Mouse (Mus musculus): ENCODE measurements around the gene Tgm3. TPM values are rescaled to one million over a fixed set of nuclear protein-coding genes. Genes with fewer than 3 reads are reported as not detected.

Tgm3 gene
- 0.63 and 2.3 TPM in 2 replicates for total RNA-seq (2015; ENCODE audit: low replicate concordance)
- total RNA-seq (2017; ENCODE audit: low replicate concordance): 0.28 TPM in 1 of 2 replicates, not detected in the other

DNA sequence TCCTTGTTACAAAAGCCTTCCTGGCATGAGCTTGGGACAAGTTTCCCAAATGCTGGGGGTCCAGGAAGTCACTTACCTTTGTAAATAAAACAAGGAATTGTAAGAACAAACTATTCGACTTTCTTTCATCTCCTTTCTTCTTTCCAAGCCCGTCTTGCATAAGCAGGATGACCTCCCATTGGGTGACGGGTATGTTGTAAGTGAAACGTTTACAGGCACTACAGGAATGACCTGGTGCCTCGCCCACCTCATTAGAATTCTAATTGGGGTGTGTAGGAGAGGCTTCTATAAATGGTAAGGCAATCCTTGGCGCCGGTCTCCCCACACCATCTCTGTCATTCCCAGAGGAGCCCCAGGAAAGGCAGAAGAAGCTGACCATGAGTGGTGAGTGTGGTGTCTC is at the start of gene Tgm3:
Gene Tgm3, plus strand, starts transcription at position 324 of the 400 bp plus-strand sequence.
- no peak for ATAC-seq (replicated peaks; ENCODE audit: low FRiP score, poor library complexity, severe bottlenecking)

DNA sequence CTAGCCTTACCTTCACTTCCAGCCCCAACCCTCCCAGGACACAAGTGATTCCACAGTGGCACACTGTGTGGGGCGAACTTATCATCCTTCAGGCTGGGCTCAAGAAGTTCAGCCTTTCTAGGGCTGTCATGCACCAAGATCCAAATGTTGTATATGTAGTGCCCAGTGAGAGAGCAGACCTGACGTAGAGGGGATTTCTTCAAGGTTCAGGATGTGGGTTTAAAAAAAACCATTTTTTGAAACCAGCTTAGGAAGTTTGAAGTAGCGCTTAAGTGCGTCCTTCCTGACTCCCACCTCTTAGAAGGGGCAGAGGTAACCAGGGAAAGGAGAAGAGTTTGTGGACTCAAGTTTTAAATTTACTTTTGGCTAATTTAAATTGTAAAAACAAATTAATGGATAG is 31.5 kb upstream of the Tgm3 start:
- ATAC-seq (replicated peaks; ENCODE audit: low FRiP score, poor library complexity, severe bottlenecking): no peak

DNA sequence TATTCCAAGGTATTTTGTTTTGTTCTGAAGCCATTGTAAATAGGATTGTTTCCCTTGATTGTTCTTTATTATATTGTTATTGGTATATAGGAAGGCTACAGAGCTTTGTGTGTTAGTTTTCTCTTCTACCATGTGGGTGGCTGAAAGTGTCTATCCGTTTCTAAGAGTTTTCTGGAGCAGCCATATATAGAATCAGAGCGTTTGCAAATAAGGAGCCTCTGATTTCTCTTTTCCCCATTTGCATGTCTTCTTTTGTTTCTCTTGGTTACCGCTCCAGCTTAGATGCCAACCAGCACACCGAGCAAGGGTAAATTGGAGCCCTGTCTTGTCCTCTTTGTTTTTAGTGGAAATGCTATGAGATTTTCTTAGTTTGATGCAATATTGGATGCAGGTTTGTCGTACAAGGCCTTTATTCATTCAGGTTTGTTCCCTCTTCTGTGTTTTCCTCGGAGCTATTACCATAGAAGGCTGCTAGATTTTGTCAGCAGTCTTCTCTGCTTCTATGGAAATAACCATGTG is 24.6 kb upstream of the Tgm3 start:
- ATAC-seq (replicated peaks; ENCODE audit: low FRiP score, poor library complexity, severe bottlenecking): no peak

DNA sequence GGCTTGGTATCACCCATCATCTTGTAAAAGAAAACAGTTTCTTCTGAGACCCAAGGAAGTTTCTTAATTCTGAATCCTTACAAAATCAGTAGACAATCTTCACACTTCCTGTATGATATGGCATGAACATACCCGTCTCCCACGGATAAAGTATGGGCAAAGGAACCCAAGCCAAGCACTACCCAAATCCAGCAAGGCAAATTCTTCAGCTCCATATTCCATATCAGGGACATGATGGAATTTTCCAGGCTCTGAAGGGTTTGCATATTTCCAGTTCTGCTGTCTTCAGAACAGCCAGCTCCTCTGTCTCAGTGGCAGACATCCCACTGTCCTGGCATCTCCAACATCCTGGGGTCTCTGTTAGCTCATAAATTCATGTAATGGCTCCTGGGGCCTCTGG is 22.5 kb upstream of the Tgm3 start:
- no peak for ATAC-seq (replicated peaks; ENCODE audit: low FRiP score, poor library complexity, severe bottlenecking)

DNA sequence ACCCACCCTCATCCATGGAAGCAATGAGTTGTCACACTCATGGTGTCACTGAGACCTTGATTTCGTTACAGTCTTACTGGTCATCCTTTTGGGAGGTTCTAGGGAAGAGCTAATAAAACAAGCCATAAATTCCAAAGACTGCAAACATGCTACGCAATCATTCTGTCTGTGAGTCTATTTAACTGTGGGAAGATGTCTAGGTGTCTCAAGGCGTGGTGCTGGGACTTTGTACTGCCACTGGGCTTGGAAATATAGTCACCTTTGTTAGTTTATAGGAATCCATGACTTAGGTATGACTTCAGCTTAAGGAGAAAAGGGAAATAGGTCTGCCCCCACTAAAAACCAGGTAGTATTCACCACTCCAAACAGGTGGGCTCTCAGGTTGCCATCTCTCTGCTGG is 17.7 kb upstream of the Tgm3 start:
- no peak for ATAC-seq (replicated peaks; ENCODE audit: low FRiP score, poor library complexity, severe bottlenecking)

DNA sequence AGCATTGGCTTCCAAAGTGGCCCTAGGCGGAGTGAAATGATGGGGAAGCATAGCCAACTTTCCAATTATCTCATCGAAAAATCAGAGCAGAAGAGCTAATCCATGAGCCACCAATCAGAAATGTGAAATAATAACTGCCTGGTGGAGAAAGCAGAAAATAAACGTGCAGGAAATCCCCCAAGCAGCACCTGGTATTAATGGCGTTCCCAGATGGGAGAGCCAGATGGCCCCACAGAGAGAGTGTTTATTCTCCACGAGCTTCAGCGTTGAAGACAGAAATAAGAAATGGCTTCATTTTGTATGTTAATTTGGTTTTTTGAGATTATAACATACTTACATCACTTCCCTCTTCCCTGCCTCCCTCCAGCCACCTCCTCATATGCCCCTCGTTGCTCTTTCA is 13.7 kb upstream of the Tgm3 start:
- no peak for ATAC-seq (replicated peaks; ENCODE audit: low FRiP score, poor library complexity, severe bottlenecking)

DNA sequence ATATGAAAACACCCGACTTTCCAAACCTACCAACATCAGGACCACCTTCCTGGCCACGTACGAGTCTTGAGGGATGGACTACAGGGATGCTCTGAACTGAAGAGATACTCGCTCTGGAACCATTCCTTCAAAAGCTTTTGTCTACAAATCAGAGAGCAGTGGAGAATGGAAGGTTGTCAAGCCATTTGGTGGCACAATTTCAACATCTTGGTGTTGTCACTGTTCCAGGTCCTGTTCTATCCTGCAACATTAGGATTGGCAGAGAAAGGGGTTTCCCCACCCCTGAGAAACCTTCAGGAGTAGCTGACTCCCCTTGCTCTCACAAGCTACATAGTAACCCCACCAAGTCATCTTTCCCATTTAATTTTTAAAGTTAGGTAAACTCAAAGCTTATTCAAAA is 12.9 kb upstream of the Tgm3 start:
- ATAC-seq (replicated peaks; ENCODE audit: low FRiP score, poor library complexity, severe bottlenecking): no peak

DNA sequence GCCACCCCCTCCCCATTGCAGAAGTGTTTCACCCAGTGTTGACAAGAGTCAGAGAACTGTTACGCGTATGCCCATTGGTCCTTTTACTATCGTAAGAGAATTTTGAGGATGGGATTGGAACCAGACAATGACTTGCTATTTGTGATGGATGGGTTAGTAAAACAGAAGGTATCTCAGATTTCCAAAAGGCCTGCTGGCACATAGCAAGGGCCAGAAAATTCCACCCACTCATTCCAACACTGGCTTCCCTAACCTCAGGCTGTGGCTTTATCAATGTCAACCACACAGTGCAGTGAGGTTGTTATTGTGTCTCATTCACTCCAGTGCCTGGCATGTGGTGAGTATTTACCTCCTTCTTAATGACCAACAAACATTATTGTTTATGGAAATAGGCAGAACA is 11.5 kb upstream of the Tgm3 start:
- no peak for ATAC-seq (replicated peaks; ENCODE audit: low FRiP score, poor library complexity, severe bottlenecking)

DNA sequence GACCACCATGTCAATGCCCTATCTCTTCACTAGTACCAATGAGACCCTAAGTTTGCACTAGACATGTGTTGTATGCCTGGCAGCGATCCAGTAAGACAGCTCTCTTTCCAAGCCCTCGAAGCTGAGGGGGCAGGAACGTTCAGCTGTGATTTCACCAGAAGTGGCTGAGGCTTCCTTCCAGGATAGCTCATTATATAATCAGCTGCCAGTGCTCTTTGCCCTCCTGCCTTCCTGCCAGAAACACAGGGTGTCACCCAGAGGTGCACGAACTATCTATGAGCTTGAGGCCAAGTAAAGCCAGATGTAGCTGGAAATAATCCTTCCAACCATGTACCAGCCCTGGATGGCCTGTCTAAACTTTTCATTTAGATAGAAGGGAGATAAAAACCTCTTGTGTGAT is 8.1 kb upstream of the Tgm3 start:
- no peak for ATAC-seq (replicated peaks; ENCODE audit: low FRiP score, poor library complexity, severe bottlenecking)

DNA sequence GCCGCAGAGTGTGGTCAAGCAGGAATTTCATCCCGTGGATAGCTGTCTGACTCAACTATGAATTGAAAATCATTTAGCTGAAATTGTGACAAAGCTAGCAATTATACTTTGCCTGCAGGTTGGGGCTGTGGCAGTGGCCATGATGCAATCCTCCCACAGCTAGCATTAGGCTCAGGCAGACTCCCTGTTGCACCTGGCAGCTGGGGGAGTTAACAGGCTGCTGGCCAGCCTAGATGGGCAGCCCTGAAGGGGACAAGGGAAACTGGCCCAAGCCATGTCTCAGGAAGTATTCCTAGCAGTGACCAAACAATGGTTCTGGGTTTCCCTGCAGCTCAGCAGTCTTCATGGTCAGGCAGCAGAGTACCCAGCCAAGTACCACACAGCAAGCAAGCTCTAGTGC is 2.8 kb upstream of the Tgm3 start:
- ATAC-seq (replicated peaks; ENCODE audit: low FRiP score, poor library complexity, severe bottlenecking): no peak

DNA sequence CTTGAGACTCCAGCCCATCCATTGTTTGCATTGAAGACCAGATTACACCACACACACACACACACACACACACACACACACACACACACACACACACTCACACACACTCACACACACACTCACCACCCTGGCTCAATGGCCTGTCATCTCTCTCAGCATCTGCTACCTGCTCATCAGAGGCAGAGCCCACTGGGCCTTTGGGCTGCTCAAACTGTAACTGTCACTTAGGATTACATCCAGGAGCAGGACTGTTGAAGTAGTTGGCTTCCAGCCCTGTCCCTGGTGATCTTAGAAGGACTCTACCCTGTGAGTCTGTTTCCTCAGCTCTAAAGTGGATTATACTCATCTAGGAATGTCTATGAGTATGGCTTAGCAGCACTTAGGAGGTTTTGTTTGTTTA is 1.5 kb downstream of the Tgm3 start:
- ATAC-seq (replicated peaks; ENCODE audit: low FRiP score, poor library complexity, severe bottlenecking): no peak

DNA sequence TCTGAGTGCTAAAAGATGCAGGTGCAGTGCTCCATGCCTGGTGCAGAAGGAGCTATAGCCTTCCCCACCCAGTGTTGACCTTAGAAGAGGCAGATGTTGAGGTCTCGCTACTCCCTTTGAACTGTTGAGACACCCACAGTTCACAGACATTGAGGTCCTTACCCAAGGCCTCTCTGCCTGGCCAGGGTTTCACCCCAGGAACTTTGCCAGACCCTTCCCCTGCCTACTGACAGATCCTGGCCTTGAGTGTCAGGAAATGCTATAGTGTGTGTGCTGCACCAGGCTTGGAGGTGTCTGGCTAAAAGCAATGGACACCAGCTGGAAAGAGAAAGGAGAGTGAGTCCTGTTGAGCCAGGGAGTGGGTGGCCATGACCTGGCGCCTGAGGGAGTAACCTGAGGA is 3.0 kb downstream of the Tgm3 start:
- no peak for ATAC-seq (replicated peaks; ENCODE audit: low FRiP score, poor library complexity, severe bottlenecking)

DNA sequence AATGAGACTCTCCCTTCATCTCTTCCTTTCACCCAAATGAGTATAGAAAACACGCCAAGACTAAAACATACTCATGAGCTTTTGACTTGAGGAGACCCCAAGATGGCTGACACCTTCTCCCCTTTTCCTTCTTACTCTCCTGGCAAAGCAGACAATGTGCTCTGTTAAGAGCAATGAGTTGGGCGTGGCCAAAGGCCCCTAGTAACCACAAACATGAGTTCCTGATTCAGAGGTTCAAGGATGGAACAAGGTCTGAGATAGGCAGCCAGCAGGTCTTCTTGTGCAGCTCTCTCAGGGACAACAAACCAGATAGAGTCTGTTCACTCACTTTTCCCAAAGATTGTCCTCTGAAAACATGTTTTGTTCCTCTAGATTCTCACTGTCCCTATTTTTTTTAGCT is 5.9 kb downstream of the Tgm3 start:
- ATAC-seq (replicated peaks; ENCODE audit: low FRiP score, poor library complexity, severe bottlenecking): no peak

DNA sequence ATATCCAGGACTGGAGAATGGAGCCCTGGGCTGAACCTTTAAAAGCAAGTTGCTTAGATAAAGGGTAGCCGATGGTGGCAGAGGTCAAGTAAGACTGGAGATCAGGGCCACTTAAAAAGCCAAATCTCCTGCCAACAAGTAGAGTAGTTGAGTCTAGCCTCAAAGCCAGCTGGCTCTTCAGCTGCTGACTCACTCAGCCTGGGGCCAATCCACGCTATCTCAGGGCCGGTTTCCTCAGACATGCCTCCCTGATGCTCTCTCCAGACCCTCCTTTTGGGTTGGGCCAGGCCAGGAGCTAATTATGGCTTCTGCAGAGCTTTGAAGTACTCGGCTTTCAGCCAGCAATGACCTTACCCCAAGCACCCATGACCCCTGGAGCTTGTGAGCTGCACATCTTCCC is 15.7 kb downstream of the Tgm3 start:
- no peak for ATAC-seq (replicated peaks; ENCODE audit: low FRiP score, poor library complexity, severe bottlenecking)

DNA sequence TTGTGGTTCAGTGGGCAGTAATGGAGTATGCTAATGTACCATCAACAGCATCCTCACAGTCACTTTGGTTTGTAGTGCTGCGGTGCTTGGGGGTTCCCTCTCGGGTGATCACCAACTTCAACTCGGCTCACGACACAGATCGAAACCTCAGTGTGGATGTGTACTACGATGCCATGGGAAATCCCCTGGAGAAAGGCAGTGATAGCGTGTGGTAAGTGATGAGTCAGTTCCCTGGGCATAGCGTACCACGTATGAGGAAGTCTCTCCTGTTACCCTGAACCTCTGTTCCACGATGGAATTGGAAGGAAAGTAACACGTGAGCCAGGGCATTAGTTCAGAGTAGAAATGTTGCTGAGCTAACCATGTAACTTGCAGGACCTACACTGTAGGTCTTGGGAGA is 17.7 kb downstream of the Tgm3 start:
- no peak for ATAC-seq (replicated peaks; ENCODE audit: low FRiP score, poor library complexity, severe bottlenecking)

DNA sequence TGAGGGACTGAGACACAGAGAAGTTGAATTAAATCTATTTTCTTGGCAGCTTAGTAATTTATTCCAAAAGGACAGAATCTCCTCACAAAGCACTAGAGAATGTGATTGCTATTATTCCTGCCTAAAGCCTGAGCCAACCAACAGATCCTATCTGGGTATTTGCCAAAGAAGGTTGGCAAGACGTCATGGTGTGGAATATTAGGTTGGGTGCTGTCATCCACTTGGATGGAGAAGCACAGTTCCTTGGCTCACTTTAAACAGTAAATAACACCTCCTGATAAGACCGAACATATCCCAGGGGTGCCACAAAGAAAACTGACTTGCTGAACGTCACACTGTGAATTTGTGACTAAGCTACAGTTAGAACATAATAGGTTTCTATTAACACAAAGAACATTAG is 20.5 kb downstream of the Tgm3 start:
- ATAC-seq (replicated peaks; ENCODE audit: low FRiP score, poor library complexity, severe bottlenecking): no peak

DNA sequence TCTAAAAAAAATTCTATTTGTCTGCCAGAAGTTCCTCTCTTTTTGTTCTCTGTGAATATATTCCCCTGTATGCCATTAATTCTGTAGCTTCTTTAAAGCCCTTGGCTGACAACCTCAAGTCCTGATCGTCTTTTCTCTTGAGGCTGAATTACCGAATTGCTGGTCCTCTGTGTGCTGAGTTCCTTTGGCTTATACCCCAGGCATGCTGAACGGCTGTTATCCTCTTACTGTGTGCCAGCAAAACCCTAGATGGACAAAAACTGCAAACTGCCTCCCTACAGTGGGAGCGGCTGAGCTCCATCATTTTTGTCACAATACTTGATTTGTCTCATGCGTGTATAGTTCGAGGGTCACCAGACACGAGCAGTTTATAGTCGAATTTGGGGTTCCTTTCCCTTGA is 24.7 kb downstream of the Tgm3 start:
- no peak for ATAC-seq (replicated peaks; ENCODE audit: low FRiP score, poor library complexity, severe bottlenecking)

DNA sequence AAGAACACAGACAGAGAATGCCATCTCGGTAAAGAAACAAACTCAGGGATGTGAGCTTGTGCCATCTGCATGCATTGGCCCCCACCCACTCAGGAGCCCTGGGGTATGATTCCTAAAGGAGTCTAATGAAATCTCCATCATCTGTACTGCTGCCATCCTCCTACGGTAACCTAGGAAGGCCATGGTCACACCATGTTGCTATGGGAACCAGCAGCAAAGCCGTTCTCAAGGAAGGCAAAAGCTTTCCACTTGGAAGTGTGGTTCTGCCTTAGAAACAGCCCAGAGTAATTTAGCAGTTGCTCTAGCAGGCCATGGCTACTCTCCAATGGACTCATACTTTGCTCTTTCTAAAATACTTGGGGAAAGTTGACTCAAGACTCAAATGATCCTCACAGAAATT is 26.8 kb downstream of the Tgm3 start:
- no peak for ATAC-seq (replicated peaks; ENCODE audit: low FRiP score, poor library complexity, severe bottlenecking)

DNA sequence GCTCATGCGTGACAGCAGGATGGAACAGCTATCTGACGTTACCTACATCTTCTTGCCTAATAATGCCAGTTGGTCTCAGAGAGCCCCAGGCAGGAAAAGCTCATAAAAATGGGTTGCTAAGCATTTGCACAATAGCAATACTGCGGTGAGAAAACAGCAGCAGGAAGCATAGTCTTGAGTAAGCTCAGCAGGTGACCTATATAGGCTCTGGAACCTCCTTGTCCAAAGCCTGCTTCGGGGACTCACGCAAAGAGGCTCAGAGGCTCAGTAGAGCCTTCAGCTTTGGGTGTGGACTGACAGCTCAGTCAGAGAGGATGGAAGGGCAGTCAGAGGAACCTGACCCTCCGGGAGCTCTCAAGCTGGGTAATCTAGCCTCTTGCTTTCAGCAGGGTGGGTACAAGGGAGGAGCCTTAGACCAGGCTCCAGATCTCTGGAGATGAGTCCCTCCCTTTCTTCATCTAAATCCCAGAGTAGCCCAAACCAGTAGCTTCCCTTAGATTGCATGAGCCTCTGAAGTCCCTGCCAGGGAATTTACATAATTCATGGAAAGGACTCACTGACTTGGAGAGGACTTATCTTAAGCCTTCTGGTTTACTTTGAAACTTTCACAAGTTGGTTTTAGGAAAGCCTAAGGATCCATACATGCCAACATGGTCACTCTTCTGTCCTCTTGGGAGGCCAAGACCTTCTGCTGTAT is 28.2 kb downstream of the Tgm3 start:
- ATAC-seq (replicated peaks; ENCODE audit: low FRiP score, poor library complexity, severe bottlenecking): no peak

DNA sequence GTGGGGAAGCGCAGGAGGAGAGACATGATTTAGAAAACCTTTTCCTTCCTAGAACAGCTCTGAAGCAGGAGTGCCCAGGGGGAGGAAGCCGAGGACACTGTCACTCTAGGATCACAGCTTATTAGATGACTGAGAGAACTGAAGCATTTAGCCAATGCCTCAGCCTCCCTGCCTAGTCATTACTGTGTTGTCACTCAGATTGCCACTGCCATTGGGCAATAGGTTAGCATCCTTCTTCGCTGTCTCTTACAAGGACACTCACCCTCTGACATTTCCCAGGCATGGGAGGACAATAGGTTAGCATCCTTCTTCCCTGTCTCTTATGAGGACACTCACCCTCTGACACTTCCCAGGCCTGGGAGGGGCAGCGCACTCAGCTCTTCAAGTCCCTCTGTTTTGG is 31.7 kb downstream of the Tgm3 start:
- no peak for ATAC-seq (replicated peaks; ENCODE audit: low FRiP score, poor library complexity, severe bottlenecking)

DNA sequence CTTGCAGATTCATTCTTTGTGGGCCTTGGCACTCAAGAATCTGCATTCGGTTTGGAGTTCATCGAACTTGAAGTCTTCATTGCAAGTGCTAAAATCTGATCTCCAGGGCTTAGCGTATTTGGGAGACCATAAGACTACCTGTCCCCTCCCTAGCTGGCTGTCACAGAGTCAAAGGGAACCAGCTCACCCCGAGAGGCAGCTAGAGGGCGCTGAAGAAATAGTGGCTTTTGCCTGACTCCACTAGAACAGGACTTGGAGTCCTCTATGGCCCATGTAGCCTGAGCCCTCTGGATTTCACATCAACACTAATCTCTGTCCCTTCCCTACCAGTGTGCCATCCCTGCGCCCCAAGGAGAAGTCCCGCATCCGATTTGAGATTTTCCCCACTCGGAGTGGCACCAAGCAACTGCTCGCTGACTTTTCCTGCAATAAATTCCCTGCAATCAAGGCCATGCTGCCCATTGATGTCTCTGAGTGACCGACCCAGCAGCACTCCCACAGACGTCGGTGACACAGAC is 35.8 kb downstream of the Tgm3 start:
- no peak for ATAC-seq (replicated peaks; ENCODE audit: low FRiP score, poor library complexity, severe bottlenecking)

DNA sequence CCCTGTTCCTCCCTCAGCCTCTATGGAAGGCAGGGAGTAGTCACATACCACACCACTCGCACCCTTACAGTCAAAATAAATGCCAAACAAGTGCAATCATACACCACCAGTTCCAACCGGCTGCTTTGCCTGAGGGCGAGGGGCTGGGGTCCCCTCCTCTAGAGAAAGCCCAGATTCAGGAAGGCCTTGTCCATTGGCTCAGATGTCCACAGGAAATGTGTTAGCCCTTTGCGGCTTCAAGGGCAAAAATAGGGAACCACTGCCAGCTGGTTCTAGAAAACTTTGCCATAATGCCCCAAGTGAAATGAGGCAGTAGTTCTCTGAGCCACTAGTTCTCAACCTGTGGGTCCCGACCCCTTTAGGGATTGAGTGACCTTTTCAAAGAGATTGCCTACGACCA is 36.6 kb downstream of the Tgm3 start:
- no peak for ATAC-seq (replicated peaks; ENCODE audit: low FRiP score, poor library complexity, severe bottlenecking)

Measured in erythroblast, adult 5-6 weeks (primary cell).